Mouse (Mus musculus): ENCODE data around the gene Pold3. TPM values are rescaled to one million over a fixed set of nuclear protein-coding genes. Genes with fewer than 3 reads are reported as not detected.

The Pold3 gene
- total RNA-seq (2021): 1 to 10 TPM; 4.8 to 5.2 TPM
- long read RNA-seq, experiment 1, transcript Pold3-201 (12 exons, 3,069 nt): major isoform, 8 of 8 reads
- long read RNA-seq, experiment 1, partial matches to known transcripts: 0 of 8 reads
- long read RNA-seq, experiment 1, other reads (novel, unspliced or antisense): 0 of 8 reads
- long read RNA-seq, experiment 2, transcript Pold3-201 (12 exons, 3,069 nt): major isoform, 12 of 14 reads
- long read RNA-seq, experiment 2, partial matches to known transcripts: 1 of 14 reads
- long read RNA-seq, experiment 2, other reads (novel, unspliced or antisense): 1 of 14 reads

DNA sequence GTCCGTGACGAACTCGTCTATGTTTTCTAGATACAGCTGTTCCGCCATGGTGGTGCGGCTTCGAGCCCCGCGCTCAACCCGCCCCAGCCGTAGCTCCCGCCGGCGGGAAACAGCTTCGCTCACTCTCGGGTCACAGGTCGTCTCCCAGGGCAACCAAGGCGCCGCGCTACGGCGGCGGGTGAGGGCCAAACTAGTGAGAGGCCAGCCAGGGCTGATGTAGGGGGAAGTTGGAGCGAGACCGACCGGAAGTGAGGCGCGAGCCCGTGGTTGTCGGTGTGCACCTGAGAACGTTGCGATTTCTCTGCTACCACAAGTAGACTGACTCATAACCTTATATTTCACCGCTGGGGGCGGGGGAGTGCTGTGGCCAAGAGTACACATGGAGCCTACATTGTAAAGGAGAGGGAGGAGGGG lies at the start of gene Pold3:
Gene Pold3, minus strand, starts transcription at position 190 of the 414 bp plus-strand sequence.
- peak; percentile 99 for DNase-seq (ENCODE audit: low spot score)

DNA sequence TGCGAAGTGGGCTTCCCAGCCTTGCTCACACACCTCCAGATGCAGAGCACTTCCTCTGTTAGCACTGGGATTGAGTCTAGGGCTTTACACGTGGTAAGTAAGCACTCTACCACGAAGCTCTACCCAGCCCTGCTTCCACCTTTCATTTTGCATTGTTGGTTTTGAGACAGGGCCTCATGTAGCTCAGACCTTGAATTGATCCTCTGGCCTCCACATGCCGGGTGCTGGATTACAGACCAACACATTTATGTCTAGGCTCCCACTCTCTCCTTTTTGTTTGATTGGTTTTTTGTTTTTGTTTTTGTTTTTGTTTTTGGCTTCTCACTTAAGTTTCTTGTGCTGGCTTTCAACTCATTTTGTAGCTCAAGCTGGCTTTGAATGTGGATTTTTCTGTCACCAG lies 49.4 kb upstream of the Pold3 start:
- DNase-seq (ENCODE audit: low spot score): no peak

DNA sequence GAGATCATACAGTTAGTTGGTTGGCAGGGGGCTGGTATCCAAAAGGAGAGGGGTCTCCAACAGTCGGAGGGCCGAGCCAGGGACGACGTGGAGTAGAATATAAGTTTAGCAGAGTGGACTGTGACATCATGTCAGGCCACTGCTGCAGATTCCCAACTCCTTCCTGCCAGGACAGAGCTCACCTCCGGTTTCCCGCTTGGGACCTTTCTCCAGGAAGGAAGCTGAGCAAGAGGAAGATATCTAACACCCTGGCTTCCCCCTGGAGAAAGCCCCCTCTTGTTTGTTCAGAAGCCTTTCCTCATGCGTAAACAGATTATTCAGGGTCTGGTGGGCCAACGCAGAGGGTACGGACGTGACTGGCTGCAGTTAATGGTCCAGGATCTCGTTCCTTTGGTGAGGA lies 47.3 kb upstream of the Pold3 start:
- no peak for DNase-seq (ENCODE audit: low spot score)

DNA sequence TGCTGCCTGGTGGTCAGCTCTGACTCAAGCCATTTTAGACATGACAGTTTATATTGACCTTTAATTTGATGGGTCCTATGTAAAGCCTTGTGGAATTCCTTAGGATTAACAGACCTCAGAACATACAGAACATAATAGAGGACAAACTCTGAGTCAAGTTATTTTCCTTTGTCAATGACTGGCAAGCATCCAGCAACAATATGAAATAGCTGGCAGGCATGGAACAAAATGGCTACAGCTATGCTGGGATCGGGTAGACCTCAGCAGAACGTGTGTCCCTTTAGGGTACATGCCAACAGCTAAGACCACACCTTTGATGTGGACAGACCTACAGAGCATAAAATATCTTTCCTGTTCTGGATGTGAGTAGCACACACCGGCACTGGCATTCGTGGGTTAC lies 42.1 kb upstream of the Pold3 start:
- no peak for DNase-seq (ENCODE audit: low spot score)

DNA sequence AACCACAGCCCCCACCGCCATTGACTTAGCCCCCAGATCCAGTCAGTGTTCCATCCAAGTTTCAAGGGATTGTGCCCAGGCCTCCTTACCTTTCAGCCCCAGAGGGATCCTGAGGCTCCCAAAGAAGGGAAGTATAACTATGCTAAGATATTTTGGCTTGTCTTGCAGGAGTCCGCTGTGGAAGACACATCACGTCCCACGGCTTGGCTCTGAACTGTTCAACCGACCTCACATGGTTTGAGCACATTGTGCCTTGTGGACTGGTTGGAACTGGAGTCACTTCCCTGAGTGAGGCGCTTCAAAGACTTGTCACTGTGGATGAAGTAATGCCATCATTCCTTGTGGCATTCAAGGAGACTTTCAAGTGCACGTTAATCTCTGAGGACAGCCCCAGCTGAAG lies 38.6 kb upstream of the Pold3 start:
- DNase-seq (ENCODE audit: low spot score): no peak

DNA sequence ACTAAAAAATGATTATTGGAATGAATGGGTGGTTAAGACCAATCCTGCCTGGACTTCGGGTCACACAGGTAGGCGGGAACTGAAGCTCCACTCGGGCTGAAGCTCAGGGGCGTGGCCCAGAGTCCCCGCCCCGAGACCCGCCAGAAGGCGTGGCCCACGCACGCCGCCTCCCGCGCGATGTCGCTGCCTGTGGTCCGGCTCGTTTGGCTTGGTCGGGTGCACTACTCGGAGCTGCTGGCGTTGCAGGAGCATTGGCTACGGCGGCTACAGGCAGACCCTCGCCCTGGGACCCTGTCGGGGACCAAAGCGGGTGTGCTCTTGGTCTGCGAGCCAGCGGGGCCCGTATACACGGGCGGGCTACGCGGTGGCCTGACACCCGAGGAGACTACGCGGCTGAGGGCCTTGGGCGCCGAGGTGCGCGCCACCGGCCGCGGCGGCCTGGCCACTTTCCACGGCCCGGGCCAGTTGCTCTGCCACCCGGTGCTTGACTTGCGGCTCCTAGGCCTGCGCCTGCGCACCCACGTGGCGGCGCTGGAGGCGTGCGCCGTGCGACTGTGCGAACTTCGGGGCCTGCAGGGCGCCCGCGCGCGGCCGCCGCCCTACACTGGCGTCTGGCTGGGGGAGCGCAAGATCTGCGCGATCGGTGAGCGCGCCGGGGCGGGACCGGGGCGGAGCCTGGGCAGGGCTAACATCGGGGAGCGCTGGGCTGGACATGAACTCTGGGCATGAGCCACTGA lies 37.9 kb upstream of the Pold3 start, which contains the start of gene Lipt2:
Gene Lipt2, plus strand, starts transcription at position 173 of the 737 bp plus-strand sequence.
- peak; percentile 94 for DNase-seq (ENCODE audit: low spot score)

DNA sequence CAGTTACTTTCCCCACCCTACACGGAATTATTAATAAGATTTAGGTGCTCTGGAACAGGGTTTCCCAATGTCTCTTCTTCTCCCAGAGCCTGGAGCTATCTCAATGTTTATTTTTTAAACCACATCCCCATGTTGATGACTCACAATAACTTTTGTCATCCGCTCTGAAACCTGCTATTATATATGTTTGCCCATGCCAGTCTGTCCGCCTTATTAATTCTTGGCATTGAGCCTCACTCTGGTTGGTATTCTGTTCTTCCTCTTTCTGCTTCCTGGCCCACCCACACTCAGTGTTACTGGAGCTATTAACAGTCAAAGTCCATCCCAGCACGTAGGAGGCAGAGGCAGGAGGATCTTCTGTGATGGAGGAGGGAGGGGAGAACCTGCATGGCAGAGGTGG lies 36.3 kb upstream of the Pold3 start:
- no peak for DNase-seq (ENCODE audit: low spot score)

DNA sequence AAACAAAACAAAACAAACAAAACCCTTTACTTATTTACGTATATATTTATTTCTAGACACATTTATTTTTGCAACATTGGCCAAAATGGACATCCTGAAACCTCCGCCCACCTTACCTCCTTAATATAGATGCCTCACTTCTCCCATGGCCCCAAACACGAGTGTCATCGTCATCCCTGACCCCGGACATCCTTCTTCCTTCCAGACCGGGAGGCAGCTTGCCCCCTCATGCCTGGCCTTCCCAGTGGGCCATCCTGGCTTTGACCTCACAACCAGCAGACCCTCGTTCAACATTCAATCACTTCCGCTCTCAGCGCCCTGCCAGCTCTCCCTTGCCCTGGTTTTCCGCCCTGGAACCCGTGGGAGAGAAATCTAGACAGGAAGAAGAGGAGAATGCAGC lies 29.3 kb upstream of the Pold3 start:
- DNase-seq (ENCODE audit: low spot score): no peak

DNA sequence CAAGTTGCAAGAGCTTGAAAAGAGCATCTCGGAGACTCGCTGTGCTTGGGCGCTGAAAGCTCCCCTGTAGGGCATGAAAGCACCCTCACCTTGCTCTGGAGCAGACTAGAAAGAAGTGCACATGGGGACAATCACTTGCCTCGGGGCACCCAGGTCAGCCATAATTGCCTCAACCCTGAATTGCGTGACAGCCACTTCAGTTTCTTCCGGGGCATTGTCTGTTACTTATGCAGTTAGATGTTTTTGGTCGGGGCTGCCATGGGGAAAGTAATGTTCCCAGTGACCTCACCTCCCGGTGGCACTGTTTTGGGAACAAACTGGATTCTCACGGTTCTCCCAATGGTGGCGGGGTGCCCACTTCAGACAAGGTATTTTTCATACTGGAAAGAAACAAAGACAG lies 28.7 kb upstream of the Pold3 start:
- DNase-seq (ENCODE audit: low spot score): no peak

DNA sequence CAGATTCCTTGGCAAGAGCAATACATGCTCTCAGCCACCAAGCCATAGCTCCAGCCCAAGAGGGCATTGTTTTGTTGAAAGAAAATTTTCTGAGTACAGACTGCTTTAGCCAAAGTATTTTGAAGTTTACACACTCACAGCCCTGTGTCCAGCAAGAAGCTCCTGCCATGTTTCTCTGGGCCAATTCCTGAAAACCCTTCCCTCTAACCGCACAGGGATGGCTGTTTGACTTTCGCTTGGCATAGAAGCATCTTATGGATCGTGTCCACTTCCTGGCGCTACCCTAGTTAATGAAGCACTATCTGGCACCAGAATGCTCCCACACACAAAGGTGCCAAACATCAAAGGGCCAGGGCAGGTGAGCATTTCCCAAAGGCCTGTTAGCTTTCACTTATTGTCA lies 27.2 kb upstream of the Pold3 start:
- no peak for DNase-seq (ENCODE audit: low spot score)

DNA sequence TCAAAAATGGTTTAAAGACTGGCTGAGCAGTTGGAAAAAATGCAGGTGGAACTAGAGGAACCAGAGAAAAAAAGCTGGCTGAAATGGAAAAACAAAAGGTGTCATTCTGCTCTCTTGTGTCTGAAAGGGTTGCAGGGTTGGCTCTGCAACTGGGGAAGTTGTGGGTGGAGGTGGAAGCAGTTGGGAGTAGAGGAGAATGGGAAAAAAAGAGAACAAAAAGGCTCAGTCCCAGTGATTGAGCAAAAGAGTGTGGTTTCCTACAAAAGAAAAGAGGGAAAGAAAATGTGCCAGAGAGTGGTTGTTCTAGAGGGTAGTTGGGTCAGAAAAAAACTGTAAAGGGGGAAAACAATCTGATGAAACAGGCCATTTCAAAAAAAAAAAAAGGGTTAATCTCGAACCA lies 19.2 kb upstream of the Pold3 start:
- DNase-seq (ENCODE audit: low spot score): no peak

DNA sequence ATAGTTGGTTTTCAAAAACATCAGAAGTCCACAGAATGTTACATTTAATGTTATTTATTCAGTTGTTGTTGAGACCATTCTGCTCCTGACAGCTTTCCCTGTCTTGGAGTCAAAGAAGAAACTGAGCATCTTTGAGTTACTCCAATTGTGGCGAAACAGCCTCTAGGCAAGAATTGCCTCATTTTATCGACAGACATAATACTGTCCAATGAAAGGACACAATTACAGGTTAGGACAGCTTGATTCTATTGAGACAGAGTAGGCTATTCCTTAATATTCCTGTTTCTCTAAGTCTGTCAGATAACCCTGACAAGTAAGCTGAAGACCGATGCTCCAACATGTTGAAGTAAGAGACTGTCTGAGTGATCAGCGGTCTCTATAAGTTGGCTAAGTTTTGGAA lies 16.7 kb upstream of the Pold3 start:
- DNase-seq (ENCODE audit: low spot score): no peak

DNA sequence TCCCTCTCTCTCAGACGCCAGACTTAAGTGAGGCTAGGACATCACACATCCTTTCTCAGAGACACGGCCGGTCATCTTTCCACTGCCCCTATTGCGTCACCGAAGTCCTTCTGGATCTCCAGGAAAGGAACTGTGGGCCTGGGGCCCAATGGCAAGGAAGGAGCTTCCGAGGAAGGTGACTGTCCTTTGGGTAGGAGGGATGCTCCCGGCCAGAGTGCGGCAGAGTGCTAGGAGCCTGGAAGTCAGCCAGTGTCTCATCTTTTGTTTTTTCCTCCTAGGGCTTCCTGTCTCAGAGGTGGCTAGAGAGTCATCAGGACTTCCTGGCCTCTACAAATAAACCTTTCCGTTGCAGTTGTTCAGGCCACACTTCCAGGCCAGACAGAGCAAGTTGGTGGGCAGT lies 15.7 kb upstream of the Pold3 start:
- DNase-seq (ENCODE audit: low spot score): no peak

DNA sequence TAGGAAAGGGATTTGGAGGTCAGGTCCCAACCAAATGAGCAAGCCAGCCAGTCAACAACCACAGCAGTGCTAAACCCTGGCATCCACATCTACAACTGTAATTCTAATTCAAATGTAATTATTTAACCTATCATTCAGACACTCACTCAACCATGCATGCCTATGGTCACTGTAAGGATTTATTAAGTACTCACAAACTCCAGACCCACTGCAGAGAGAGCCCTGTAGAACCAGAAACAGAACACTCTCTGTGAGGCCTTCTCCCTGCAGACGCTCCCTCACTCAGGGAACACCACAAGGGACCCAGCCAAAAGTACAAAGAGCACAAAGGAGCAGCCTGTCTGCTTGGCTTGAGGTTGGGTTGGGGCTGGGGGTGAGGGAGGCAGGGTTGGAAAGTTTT lies 11.0 kb upstream of the Pold3 start:
- DNase-seq (ENCODE audit: low spot score): no peak

DNA sequence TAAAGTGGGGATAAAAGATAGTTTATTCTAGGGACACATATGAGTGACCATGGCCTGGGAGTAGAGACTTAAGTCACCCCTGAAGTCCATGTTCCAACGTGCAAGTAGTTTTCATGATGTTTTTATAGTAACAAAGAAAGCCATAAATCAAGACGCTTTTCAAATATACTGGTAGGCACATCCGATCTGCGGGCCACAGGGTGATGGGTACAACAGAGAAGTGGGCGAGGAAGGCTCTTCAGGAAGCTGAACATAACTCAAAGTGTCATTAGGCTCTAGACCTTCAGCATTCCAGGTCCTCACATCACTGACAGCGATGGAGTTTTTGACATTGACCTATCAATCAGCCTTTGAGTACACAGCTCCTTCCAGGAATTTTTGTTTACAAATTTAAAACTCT lies 9.2 kb upstream of the Pold3 start:
- DNase-seq (ENCODE audit: low spot score): no peak

DNA sequence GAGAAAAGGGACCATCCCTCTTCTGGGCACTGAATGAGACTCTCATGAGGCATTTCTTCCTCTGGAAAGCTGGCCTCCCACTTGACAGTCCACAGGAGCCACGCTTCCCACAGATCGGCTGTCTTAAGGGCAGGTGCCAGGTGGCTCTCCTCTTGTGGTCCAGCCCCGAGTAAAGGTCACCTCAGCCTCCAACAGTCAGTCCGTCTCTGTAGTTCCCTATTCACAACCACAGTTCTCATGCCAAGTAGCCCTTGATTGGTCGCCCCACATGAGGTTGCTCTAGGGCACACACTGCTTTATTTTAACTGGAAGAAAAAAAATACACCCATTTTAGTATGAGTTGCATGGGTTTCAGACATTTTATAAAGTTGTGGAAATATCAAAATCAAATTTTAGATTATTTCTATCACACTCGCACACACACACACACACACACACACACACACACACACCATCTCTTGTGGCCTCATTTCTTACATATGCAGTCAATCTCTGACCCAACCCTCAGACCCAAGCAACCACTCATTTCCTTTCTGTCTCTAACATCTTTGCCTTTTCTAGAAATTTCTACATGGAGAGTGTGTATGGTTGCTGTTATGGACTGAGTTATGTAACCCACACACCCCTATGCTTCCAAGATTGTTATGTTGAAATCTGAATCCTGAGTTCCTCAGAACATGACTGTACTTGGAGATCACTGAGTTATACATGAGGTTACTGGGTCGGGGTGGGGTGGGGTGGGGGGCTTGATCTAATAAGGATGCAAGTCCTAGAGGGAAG lies 7.1 kb upstream of the Pold3 start:
- DNase-seq (ENCODE audit: low spot score): no peak

DNA sequence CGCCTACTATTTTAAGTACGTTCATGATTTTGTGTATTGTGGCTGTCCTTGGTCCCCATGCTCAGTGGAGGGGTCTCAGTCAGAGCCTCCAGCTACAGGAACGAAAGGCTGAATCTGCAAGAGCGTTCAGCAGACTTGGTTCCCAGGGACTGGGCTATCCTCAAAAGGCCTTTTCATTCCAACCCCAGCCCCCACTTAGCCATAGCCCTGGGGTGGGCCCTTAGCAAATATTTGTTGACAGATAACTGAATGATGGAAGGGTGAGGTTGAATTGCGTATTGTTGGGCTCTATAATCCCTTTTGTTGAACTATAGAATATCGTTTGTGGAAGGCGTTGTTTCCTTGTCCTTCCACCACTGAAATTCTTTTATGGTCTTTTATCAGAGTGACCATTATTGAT lies 5.1 kb upstream of the Pold3 start:
- no peak for DNase-seq (ENCODE audit: low spot score)

DNA sequence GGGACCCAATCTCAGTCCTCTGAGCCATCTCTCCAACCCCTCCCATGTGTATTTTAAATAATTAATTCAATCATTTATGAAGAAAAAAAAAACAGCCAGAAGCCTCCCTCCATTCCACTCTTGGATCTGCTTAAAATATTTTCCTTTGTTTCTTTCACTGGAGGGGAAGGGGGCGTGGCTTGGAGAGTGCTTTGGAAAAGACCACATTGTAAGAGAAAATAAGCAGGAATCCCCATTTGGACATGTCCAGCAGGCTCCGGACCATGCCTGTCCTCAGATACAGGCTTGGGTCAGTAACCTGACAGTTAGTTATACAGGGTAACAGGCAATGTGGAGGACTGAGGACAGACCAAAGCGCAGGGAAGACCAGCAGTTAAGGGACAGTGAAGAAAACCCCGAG lies 3.8 kb upstream of the Pold3 start:
- no peak for DNase-seq (ENCODE audit: low spot score)

DNA sequence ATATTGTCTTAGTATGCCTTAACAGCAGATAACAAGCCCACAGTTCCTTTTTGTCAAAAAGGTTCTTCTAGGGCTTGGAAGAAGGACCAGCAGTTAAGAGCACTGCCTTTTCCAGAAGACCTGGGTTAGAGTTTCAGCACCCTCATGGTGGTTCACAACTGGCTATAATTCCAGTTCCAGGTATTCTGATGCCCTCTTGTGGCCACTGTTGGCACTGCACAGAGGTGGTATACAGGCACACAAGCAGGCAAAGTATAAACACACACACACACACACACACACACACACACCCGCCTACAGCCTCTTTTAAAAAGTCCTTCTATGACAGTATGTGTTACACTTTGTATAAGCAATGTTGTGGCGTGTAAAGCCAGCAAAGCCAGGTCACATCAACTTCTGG lies 2.8 kb upstream of the Pold3 start:
- no peak for DNase-seq (ENCODE audit: low spot score)

DNA sequence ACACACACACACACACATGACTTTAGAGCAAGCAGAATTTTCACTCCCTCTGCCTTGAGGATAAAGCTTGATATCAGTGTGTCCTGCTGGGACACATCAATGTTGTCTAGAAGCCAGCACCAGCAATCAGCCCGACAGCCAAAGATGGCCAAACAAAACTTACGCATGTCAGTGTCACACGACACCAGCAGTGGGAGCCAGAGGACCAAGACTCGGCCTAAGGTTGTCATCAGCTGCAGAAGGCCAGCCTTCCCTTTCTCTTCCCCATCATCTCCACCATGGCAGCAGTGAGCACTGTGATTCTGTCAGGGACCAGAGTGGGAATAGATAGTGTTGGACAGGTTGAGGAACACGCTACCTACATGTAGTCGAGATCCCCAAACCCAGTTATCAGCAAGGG lies 2.1 kb upstream of the Pold3 start:
- DNase-seq (ENCODE audit: low spot score): no peak

DNA sequence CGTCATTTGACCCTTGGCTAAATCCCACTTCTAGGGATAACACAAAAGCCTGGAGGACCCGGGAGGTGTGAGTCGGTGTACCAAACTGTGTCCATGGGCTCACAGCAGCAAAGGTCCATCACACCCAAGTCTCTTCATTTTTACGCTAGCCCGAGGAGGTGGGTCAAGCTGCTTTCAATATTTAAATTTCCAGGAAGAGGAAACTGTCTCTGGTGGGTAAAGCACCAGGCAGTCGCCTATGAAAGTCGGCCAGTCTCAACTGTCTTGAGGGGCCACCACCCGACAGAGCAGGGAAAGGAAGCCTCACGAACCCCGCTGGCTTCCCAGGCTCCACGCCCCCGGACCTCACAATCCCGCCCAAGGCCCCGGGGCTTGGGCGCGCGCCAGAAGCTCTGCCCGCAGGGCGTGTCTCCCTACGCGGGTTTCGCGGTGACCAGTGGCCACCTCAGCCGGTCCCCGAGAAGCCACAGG lies 539 bp downstream of the Pold3 start:
- no peak for DNase-seq (ENCODE audit: low spot score)

DNA sequence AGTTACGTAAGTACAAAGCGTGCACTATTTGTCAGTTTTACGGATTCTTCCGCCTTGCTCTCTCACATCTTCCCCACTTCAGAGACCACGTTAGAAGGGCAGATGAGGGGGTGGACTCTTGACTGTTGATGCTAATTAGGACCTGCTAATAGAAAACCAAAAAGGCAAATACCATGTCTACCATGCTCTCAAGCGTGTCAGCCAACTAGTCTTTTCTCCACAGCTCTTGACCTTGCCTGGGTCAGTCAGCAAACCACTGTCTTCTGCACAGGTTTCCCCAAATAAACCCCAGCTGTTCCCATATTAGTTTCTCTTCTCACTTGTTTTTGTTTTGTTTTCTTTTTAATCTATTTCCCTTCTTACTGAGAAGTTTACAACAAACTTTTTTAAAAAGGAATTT lies 7.1 kb downstream of the Pold3 start:
- DNase-seq (ENCODE audit: low spot score): no peak

All from gastrocnemius, adult 18-20 months (tissue).